Mouse (Mus musculus) thymus, adult 2 months (tissue): Measurements from ENCODE around the gene Surf1.
"Not testable (repeated sequence)": the region's sequence is repeated elsewhere in the genome, so short reads cannot be mapped to it uniquely, and the experiment has no call there.

Source experiments
- CTCF ChIP-seq: fragments of 200-500 bp; IDR thresholded peaks from 2 replicates; pipeline ENCODE4 v1.5.1; 2012; ENCODE audit warnings: mild to moderate bottlenecking, control low read depth, low read length, moderate library complexity, borderline replicate concordance; ENCODE audit not compliant: control insufficient read depth, poor library complexity, insufficient read depth; ENCODE audit errors: extremely low read depth
- POLR2A ChIP-seq: fragments of 200-500 bp; IDR thresholded peaks from 2 replicates; pipeline ENCODE4 v1.6.1; 2012; ENCODE audit warnings: mild to moderate bottlenecking, low read length, control low read depth, moderate library complexity; ENCODE audit not compliant: control insufficient read depth, poor library complexity, insufficient read depth; ENCODE audit errors: extremely low read depth

- TF ChIP-seq CTCF, POLR2A: not testable (repeated sequence)
These were observed 30.8 kb downstream of the Surf1 start for GRCm38 (mm10) chr2:26885541-26885940.
